Mouse (Mus musculus) stomach, embryonic 15.5 days (tissue): ENCODE results near the gene S100a8. TPM values are rescaled to one million over a fixed set of nuclear protein-coding genes. Genes with fewer than 3 reads are reported as not detected.

Experiments used
- ATAC-seq: fragments of 200-750 bp; cut with Nextera tagmentation; 2 replicates; pipeline ENCODE4 v1.8.0; 2017; ENCODE audit warnings: low read depth, moderate number of reproducible peaks, moderate TSS enrichment; ENCODE audit not compliant: insufficient read depth, low FRiP score
- H3K27ac ChIP-seq: fragments of 300-500 bp; sonication (generic); 2 replicates; pipeline ENCODE4 v1.5.1; 2015; ENCODE audit warnings: mild to moderate bottlenecking, inconsistent platforms
- H3K27me3 ChIP-seq: fragments of 300-500 bp; sonication (generic); replicated peaks from 2 replicates; pipeline ENCODE4 v1.6.1; 2015; ENCODE audit warnings: inconsistent platforms
- H3K36me3 ChIP-seq: fragments of 300-500 bp; sonication (generic); 2 replicates; pipeline ENCODE4 v1.6.1; 2015; ENCODE audit warnings: inconsistent platforms
- H3K4me1 ChIP-seq: fragments of 300-500 bp; sonication (generic); 2 replicates; pipeline ENCODE4 v1.6.1; 2015; ENCODE audit warnings: inconsistent platforms
- H3K4me2 ChIP-seq: fragments of 300-500 bp; sonication (generic); 2 replicates; pipeline ENCODE4 v1.6.1; 2015; ENCODE audit warnings: mild to moderate bottlenecking, inconsistent platforms
- H3K4me3 ChIP-seq: fragments of 300-500 bp; sonication (generic); replicated peaks from 2 replicates; pipeline ENCODE4 v1.5.1; 2015; ENCODE audit warnings: inconsistent platforms
- H3K9ac ChIP-seq: fragments of 300-500 bp; sonication (generic); 2 replicates; pipeline ENCODE4 v1.6.1; 2015; ENCODE audit warnings: inconsistent platforms
- H3K9me3 ChIP-seq: fragments of 300-500 bp; sonication (generic); 2 replicates; pipeline ENCODE4 v1.6.1; 2016; ENCODE audit warnings: inconsistent platforms
- WGBS: fragments of 180-500 bp; shearing (Covaris S2); methylation state at CpG from one replicate; pipeline ENCODE4 v1.1.7; 2015; 5-methylcytosine and 5-hydroxymethylcytosine counted together
- polyA plus RNA-seq: library from polyadenylated mRNA; unstranded; fragments of >200 nt; fragmentation: Nextera tagmentation; extraction: Ambion mirVana; gene quantifications from 2 replicates; pipeline ENCODE4 v1.2.1, GENCODE M21; 2015

The S100a8 gene
- polyA plus RNA-seq, 1 experiment from 2014 or later, result 384 TPM

DNA sequence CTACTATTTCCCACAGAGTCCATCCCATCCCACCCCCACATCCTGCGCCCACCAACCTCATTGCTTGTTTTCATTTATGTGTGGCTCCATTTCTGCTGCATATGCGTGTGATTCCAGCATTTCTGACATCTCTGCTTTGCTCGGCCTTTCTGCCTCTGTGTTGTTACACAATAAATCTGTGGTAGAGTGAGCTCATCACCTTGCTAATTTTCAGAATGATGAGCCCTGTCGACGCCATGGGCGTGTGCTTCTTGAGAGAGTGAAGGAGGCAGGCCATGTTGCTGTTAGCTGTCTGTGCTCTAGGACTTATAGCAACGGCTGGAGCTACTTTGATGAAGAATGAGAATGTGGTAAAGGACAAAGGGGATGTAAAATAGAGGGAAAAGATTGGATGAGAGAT is 27.8 kb upstream of the S100a8 start:
- ATAC-seq, result no peak
- Histone ChIP-seq H3K36me3 (no peaks in the 10 kb centered on the region), H3K4me2 (no peak overlapping the region), H3K4me3 (no peak overlapping the region), H3K4me1 (no peaks in the 10 kb centered on the region), H3K9ac (no peak overlapping the region), H3K27me3 (no peaks in the 10 kb centered on the region), H3K27ac (no peak overlapping the region), H3K9me3 (no peaks in the 10 kb centered on the region)
- WGBS, result 80% methylated on average over 7 of the region's 7 CpGs

DNA sequence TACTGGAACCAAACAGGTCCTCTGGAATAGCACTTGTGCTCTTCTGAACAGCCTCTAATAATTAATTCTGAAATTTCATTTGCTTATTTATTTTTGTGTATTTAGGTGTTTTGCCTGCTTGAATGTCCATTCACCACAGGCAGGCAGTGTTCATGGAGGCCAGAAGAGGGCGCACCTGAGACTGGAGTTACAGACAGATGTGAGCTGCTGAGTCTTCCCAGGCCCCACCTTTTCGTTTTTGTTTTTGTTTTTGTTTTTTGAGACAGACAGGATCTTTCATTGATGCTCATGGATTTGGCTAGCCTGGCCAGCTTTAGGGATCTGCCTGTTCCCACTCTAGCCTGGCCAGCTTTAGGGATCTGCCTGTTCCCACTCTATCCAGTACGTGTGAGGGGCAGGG is 24.6 kb upstream of the S100a8 start:
- H3K4me1 ChIP-seq, result no peaks in the 10 kb centered on the region
- no peaks in the 10 kb centered on the region for H3K27me3 ChIP-seq
- no peak for ATAC-seq
- H3K27ac ChIP-seq, result no peak overlapping the region
- H3K9ac ChIP-seq, result no peak overlapping the region
- no peak overlapping the region for H3K4me3 ChIP-seq
- WGBS, result 56% methylated on average over 3 of the region's 3 CpGs
- H3K9me3 ChIP-seq, result no peaks in the 10 kb centered on the region
- H3K36me3 ChIP-seq, result no peaks in the 10 kb centered on the region
- H3K4me2 ChIP-seq, result no peak overlapping the region

DNA sequence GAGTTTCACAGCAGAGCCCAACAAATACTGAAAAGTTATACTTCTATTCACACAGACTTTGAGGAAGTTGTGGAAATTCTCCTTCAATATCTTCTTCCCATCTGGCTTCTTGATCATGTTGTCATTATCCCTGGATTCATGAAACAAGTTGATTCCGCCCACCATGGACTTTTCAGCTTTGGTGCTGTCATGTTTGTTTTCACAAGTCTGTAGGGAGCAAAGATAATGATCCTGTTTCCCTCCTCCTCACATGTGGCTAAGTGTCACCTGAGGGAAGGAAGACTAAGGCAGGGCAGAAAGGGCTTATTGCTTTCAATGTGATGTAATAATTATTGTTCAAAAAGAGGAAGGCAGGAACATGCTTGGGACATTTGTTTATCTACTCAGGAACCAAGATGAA is 21.5 kb upstream of the S100a8 start:
- Histone ChIP-seq H3K4me3 (no peak overlapping the region), H3K36me3 (no peaks in the 10 kb centered on the region), H3K9ac (no peak overlapping the region), H3K27ac (no peak overlapping the region), H3K9me3 (no peaks in the 10 kb centered on the region), H3K4me1 (no peaks in the 10 kb centered on the region), H3K27me3 (no peaks in the 10 kb centered on the region), H3K4me2 (no peak overlapping the region)
- 83% methylated on average over 1 of the region's 1 CpGs for WGBS
- ATAC-seq, result no peak

DNA sequence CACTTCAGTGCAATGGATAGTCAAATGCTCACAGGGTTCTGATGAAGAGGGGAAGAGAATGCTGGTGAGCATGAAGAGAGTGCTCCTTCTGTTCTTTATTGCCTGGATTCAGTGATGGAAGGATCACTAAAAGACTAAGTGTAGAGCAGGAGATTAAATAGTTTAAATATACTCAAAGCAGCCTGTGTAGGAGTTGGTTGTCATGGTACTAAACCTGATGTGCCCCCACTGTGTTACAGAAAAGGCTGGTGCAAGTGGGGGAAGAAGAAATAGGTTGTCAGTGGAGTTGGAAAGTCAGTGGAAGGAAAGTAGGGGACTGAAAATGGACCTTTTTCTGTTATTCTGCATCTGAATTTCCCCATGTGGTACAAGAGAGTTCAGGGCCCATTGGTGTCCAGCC is 19.8 kb upstream of the S100a8 start:
- no peak overlapping the region for H3K4me3 ChIP-seq
- no peaks in the 10 kb centered on the region for H3K27me3 ChIP-seq
- no peaks in the 10 kb centered on the region for H3K9me3 ChIP-seq
- no peak overlapping the region for H3K9ac ChIP-seq
- H3K27ac ChIP-seq, result no peak overlapping the region
- H3K36me3 ChIP-seq, result no peaks in the 10 kb centered on the region
- no peak for ATAC-seq
- H3K4me2 ChIP-seq, result no peak overlapping the region
- no peaks in the 10 kb centered on the region for H3K4me1 ChIP-seq

DNA sequence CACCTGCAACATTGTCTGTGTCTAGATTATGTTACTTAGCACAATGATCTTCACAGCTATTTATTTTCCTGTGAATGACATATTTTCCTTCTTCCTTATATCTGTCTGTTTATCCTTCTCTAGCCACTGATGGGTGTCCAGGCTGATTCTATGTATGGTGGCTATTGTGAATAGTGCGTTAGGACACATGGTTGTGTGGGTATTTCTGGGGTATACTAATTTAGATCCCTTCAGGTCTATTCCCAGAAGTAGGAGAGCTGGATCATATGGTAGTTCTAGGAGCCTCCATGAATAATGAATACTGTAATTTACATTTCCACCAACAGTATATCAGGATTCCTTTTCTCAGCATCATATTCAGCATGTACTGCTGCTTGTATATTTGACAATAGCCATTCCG is 18.9 kb upstream of the S100a8 start:
- Histone ChIP-seq H3K4me2 (no peak overlapping the region), H3K36me3 (no peaks in the 10 kb centered on the region), H3K9ac (no peak overlapping the region), H3K27ac (no peak overlapping the region), H3K9me3 (no peaks in the 10 kb centered on the region), H3K4me1 (no peaks in the 10 kb centered on the region), H3K27me3 (no peaks in the 10 kb centered on the region), H3K4me3 (no peak overlapping the region)
- 89% methylated on average over 2 of the region's 2 CpGs for WGBS
- no peak for ATAC-seq

DNA sequence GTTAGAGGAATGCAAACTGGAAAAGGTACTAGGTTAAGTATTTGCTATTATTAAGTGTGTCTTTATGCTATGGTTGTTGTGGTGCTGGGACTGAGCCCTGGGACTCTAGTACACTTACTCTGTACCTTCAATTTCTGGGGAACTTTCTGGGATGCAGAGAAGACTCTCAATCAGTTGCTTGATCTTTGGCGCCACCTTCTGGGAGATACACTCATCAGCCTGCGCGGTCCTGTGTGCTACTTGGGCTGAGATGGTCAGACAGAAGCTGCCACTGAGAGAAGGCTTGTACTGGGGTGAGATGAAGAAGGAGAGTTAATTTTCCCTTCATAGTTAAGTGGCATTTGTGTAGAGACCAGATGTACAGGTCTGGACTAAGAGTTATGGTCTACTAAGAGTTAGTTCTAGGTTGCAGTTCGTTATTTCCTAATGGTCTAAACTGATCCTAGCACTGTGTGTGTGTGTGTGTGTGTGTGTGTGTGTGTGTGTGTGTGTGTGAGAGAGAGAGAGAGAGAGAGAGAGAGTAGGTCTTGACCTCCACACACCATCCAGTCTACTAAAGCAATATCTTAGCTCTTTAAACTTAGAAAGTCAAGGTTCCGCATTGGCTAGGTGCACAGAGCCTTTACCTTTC is 15.8 kb upstream of the S100a8 start:
- no peak; the same call in 1 of the 2 replicates for ATAC-seq
- Histone ChIP-seq H3K27me3 (no peaks in the 10 kb centered on the region), H3K9ac (no peak overlapping the region), H3K4me1 (no peaks in the 10 kb centered on the region), H3K9me3 (no peaks in the 10 kb centered on the region), H3K4me2 (no peak overlapping the region), H3K4me3 (no peak overlapping the region), H3K27ac (no peak overlapping the region), H3K36me3 (no peaks in the 10 kb centered on the region)
- WGBS, result 34% methylated on average over 5 of the region's 5 CpGs

DNA sequence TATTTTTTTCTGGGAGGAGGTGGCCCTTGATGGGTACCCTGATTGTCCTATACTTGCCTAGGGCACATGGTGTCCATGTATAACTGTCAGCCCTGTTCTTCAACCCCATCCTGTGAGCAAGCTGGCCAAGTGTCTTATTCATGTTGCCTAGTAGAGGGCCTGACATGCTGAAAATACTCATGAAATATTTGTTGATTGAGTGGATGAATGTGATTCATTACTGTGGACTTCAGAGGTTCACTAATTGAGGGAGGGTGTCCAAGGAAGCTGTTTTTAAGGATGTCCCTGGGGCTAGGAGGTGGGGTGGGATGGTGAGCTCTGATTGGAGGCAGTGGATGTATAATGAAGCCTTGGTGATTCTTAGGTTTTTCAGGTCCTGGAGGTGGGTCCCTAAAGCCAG is 15.1 kb upstream of the S100a8 start, which contains the start of gene S100a7a:
TSS of gene S100a7a (plus strand) at position 301 of the 400 bp plus-strand sequence.
- no peak within 1 kb of the TSS for H3K27ac ChIP-seq
- no peak within 1 kb of the TSS for H3K4me2 ChIP-seq
- no peaks in the 10 kb centered on the region for H3K36me3 ChIP-seq
- H3K4me3 ChIP-seq, result no peak within 1 kb of the TSS
- no peaks in the 10 kb centered on the region for H3K4me1 ChIP-seq
- no peak within 1 kb of the TSS for H3K9ac ChIP-seq
- ATAC-seq, result no peak
- no peaks in the 10 kb centered on the region for H3K9me3 ChIP-seq
- H3K27me3 ChIP-seq, result no peaks in the 10 kb centered on the region

DNA sequence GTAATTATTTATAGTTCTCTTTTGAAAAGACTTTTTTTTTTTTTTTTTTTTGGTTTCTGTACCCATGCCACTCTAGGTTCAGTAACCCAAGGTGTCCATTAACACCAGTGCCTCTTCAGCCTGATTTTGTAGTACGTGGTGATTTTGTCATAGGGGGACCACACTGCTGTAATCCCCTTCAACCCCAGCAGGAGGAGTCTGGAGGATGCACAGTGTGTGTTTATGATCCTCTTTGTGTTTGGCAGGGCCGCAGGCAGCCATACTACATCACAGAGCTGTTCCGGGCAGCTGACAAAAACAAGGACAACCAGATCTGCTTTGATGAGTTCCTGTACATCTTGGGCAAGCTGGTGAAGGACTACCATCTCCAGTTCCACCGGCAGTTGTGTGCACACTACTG is 11.4 kb upstream of the S100a8 start:
- H3K27ac ChIP-seq, result no peak overlapping the region
- H3K9ac ChIP-seq, result no peak overlapping the region
- no peaks in the 10 kb centered on the region for H3K9me3 ChIP-seq
- no peaks in the 10 kb centered on the region for H3K27me3 ChIP-seq
- H3K36me3 ChIP-seq, result no peaks in the 10 kb centered on the region
- no peak for ATAC-seq
- no peak overlapping the region for H3K4me3 ChIP-seq
- no peak overlapping the region for H3K4me2 ChIP-seq
- H3K4me1 ChIP-seq, result no peaks in the 10 kb centered on the region
- WGBS, result 75% methylated on average over 4 of the region's 4 CpGs

DNA sequence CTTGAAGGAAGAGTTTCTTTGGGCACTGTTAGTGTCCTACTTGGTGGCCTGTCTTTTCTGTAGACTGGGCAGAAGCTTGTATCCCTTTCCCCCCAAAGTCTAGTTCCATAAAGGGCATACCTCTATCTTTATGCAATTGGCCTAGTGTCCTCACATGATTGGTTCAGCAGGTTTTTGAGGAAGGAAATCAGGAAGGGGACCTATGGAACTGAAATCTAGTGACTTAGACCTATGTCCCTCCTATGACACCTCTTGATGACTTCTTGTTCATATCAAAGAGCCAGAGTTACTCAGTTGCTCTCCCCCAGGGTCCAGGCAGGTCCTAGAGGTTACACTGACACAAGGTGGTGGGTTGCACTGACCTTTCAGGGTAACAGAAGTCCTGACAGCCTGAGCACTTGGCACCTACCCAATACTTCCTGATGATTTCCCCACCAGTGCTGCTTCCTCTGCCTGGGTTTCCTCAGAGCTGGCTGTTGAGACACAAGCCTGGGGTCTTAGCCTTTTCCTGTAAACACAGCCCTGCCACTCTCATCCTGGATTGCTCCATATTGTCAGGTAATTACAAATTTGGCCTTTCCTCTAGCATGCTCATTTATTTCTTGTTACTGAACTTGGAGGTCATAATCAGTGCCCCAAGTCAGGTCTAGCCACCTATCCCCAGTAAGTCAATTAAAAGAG is 9.3 kb upstream of the S100a8 start:
- Histone ChIP-seq H3K9ac (no peak overlapping the region), H3K36me3 (no peaks in the 10 kb centered on the region), H3K27ac (no peak overlapping the region), H3K4me2 (no peak overlapping the region), H3K9me3 (no peaks in the 10 kb centered on the region), H3K27me3 (no peaks in the 10 kb centered on the region), H3K4me1 (no peaks in the 10 kb centered on the region), H3K4me3 (no peak overlapping the region)
- no peak for ATAC-seq

DNA sequence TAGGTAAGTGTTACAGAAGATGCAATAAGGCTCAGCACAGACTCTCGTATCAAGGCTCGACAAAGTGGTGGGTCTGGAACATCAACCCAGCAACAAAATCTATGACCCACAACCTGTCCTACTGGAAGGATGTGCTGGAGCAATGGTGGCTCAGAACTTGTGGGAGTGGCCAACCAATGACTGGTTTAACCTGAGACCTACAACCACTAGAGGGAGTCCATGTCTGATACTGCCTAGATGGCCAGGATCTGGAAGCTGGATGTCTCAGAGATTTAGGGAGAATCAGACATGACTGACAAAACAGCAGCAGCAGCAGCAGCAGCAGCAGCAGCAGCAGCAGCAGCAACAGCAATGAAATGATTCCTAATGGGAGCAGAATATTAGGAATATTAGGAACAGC is 4.6 kb upstream of the S100a8 start:
- Histone ChIP-seq H3K4me2 (no peak overlapping the region), H3K9me3 (no peaks in the 10 kb centered on the region), H3K4me1 (no peaks in the 10 kb centered on the region), H3K9ac (no peak overlapping the region), H3K27ac (no peak overlapping the region), H3K36me3 (no peaks in the 10 kb centered on the region), H3K4me3 (no peak overlapping the region), H3K27me3 (no peaks in the 10 kb centered on the region)
- 74% methylated on average over 2 of the region's 2 CpGs for WGBS
- ATAC-seq, result no peak

DNA sequence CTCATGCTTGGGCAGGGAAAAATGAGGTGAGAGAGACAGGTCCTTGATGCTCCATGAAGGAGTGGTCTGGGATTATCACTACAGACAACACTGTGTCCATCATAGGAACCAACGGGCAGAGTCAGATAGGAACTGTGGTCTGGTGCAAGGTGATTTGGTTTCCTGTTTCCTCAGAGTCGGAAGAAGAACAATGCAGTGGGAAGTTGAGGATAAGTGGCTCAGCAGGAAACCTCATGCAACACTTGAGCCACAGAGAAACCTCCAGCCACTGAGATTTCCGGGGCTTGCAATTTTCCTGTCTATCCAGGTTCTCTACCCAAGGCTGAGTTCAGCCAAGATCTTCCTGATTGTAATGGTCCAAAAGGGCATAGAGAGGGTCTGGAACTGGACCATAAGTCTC is 9.9 kb downstream of the S100a8 start:
- WGBS, result 62% methylated on average over 3 of the region's 3 CpGs
- Histone ChIP-seq H3K36me3 (no peaks in the 10 kb centered on the region), H3K4me2 (no peak overlapping the region), H3K4me1 (no peaks in the 10 kb centered on the region), H3K9me3 (no peaks in the 10 kb centered on the region), H3K9ac (no peak overlapping the region), H3K4me3 (no peak overlapping the region), H3K27me3 (no peaks in the 10 kb centered on the region), H3K27ac (no peak overlapping the region)
- no peak for ATAC-seq

DNA sequence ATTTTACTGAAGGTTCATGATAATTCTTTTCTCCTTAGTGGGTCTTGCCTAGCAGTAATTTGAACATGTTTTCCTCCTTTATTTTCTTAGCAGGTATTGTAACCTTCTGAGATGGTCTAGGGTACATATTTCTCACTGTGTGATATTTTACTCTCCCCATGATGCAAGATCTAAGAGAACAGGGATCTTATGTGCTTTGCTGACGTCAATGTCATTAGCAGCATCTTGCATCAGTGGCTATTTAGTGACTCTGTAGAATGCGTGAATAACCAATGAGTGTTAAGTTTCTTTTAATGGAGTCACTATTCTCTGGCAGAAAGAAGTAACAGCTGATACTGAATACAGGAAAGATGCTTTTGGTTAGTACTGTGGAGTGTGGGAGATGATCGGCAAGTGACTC is 15.2 kb downstream of the S100a8 start:
- H3K4me3 ChIP-seq, result no peak overlapping the region
- WGBS, result 84% methylated on average over 3 of the region's 3 CpGs
- H3K27me3 ChIP-seq, result no peaks in the 10 kb centered on the region
- no peak overlapping the region for H3K4me2 ChIP-seq
- H3K27ac ChIP-seq, result no peak overlapping the region
- no peaks in the 10 kb centered on the region for H3K36me3 ChIP-seq
- no peaks in the 10 kb centered on the region for H3K4me1 ChIP-seq
- H3K9ac ChIP-seq, result no peak overlapping the region
- no peaks in the 10 kb centered on the region for H3K9me3 ChIP-seq
- ATAC-seq, result no peak

DNA sequence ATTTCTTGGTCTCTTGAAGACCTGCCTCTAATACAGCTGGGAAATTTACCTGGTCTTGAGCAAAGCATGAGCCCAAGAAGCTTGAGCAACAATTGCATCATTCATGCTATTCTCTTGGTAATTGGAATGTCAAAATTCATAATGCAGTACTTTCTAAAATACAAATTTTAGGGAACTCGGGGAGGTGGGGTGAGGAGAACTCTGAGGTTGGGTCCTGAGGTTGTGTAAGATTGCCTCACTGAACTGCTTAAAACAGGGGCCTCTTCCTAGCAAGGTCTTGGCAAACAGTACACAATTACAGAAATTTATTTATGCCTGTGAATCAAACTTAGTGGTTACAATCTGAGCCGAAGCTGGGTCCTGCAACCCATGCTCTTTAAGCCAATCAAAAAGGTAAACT is 18.1 kb downstream of the S100a8 start:
- no peak for ATAC-seq
- 83% methylated on average over 2 of the region's 2 CpGs for WGBS
- Histone ChIP-seq H3K36me3 (no peaks in the 10 kb centered on the region), H3K4me1 (no peaks in the 10 kb centered on the region), H3K9me3 (no peaks in the 10 kb centered on the region), H3K27ac (no peak overlapping the region), H3K4me2 (no peak overlapping the region), H3K9ac (no peak overlapping the region), H3K4me3 (no peak overlapping the region), H3K27me3 (no peaks in the 10 kb centered on the region)
